In the genomic region with DNA sequence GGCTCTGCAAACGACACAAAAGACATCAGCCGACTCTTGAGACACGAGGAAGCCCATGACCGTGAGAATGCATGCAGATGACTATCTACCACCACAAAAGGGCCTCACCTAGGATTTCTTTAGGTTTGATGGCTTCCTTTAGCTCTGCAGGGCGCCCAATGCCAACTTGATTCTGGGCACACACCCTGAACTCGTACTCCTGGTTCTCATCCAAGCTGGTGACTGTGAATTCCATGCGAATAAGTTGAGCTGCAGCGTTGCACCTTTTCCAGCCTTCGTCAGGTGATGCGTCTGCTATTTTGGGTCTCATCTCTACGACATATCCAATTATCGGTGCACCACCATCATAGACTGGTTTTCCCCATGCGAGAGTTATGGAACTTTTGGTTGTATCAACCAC, we compare ENCODE assay signal across 19 mouse cellular contexts.
"Had no signal": no experiment of that assay in that cellular context is flagged by ENCODE, and none has a peak within 500 bp of the region (broad histone marks: within the 10 kb centered on the region; RNA-seq: fewer than 3 reads in every experiment).

No protein-coding gene starts in this region.

- H3K9me3 ChIP-seq: forebrain, embryonic 15.5 days; heart, embryonic 15.5 days; limb, embryonic 15.5 days had no signal

- H3K9ac ChIP-seq: forebrain, embryonic 15.5 days; forebrain, postnatal 0 days; heart, embryonic 13.5 days; heart, embryonic 15.5 days; hindbrain, embryonic 12.5 days; hindbrain, embryonic 14.5 days; limb, embryonic 13.5 days; limb, embryonic 15.5 days; liver, embryonic 12.5 days; liver, embryonic 14.5 days had no signal

- H3K27ac ChIP-seq: forebrain, embryonic 15.5 days; heart, embryonic 13.5 days; heart, embryonic 15.5 days; hindbrain, embryonic 12.5 days; hindbrain, embryonic 14.5 days; layer of hippocampus, adult 2 months; left cerebral cortex, adult 2 months; limb, embryonic 13.5 days; limb, embryonic 15.5 days; liver, embryonic 12.5 days; liver, embryonic 14.5 days had no signal

- H3K27me3 ChIP-seq: forebrain, embryonic 15.5 days; heart, embryonic 13.5 days; heart, embryonic 15.5 days; hindbrain, embryonic 12.5 days; limb, embryonic 13.5 days; limb, embryonic 15.5 days; liver, embryonic 12.5 days had no signal

- H3K4me1 ChIP-seq: forebrain, embryonic 15.5 days; heart, embryonic 13.5 days; heart, embryonic 15.5 days; hindbrain, embryonic 12.5 days; limb, embryonic 13.5 days; limb, embryonic 15.5 days; liver, embryonic 12.5 days had no signal

- H3K36me3 ChIP-seq: forebrain, embryonic 15.5 days; hindbrain, embryonic 12.5 days; limb, embryonic 13.5 days; limb, embryonic 15.5 days; liver, embryonic 12.5 days had no signal

- H3K4me3 ChIP-seq: forebrain, embryonic 15.5 days; heart, embryonic 13.5 days; heart, embryonic 15.5 days; hindbrain, embryonic 12.5 days; layer of hippocampus, adult 2 months; left cerebral cortex, adult 2 months; limb, embryonic 13.5 days; limb, embryonic 15.5 days; liver, embryonic 12.5 days had no signal

- DNase-seq: forebrain, postnatal 0 days; gastrocnemius, postnatal 10 days; heart, postnatal 14 days; kidney, adult 18-20 months; kidney, adult 8-10 months; kidney, postnatal 10 days; kidney, postnatal 25 days; kidney, postnatal 4 days had no signal
